Mouse (Mus musculus) ES-E14 (cell line): Measurements from ENCODE around the gene Epb41l5.

Experiments
- HCFC1 ChIP-seq: IDR thresholded peaks from 2 replicates; pipeline ENCODE4 v1.6.1; 2012; ENCODE audit warnings: low read length, inconsistent platforms, borderline replicate concordance; ENCODE audit not compliant: insufficient read depth
- MAFK ChIP-seq: IDR thresholded peaks from 2 replicates; pipeline ENCODE4 v1.6.1; 2014; ENCODE audit warnings: mild to moderate bottlenecking, low read depth, low read length, inconsistent platforms; ENCODE audit not compliant: insufficient read depth
- ZC3H11A ChIP-seq: IDR thresholded peaks from 2 replicates; pipeline ENCODE4 v1.6.1; 2012; ENCODE audit warnings: low read depth, mild to moderate bottlenecking, inconsistent platforms, low read length, borderline replicate concordance

DNA sequence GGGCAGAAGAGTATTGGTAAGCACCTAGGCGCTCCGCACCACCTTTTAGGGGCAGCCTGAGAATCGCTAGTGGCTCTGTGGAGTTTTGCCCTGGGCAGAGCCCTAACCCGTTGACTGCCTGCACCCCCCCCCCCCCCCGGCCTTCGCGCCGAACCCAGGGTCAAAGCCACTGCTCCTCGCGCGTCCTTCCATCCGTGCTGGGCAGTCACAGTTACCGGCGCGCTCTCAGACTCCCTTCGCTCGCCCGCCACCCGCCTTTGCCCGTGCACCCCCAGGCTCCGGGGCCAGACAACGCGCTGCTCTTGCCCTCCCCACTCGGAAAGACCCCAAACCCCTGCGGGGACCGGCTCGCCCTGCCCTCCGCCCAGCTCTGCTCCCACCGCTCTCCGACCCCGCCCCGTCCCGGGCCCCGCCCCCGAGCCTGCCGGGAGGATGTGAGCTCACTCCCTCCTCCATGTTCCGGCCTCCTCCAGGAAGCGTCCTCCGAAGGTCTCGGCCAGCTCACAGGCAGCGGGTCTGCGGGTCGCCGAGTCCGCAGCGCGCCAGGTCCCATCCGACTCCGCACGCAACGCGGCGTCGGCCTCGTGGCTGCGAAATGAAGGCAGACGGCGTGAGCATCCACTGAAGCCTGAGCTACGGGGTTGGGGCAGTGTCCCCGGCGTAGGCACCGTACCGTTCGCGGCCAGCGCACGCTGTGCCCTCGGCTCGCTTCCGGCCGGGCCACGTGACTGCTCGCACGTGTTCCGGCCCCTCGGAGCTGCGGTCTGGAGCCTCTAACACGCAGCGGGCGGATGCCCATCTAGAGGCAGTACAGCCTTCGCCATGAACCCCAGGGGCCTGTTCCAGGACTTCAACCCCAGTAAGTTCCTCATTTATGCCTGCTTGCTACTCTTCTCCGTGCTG lies 122.9 kb downstream of the Epb41l5 start, which contains the start of gene Tmem185b:
- TF ChIP-seq MAFK (no peak), ZC3H11A (no peak), HCFC1 (0 out of 2 replicates have a peak, but pooled peaks have one; percentile 11)
